Comparison of ENCODE assay signal across 15 mouse cellular contexts in genomic region chrX:167654806-167655495, GRCm38 (mm10).
DNase-seq lines count a peak whose midpoint lies in the region; ATAC-seq and TF ChIP-seq lines count a peak whose summit lies in the region.
"Had no signal": no experiment of that assay in that cellular context is flagged by ENCODE, and none has a peak within 500 bp of the region (broad histone marks: within the 10 kb centered on the region; RNA-seq: fewer than 3 reads in every experiment).

No protein-coding gene starts in this region.

- peaks cover 4% of the 10 kb centered on the region; the same call in 1 of the 2 replicates for H3K27me3 ChIP-seq in hindbrain, embryonic 16.5 days (replicated peaks; ENCODE audit: control insufficient read depth, insufficient read depth, low read length)
- H3K27me3 ChIP-seq in midbrain, postnatal 0 days (ENCODE audit: insufficient read depth, low read length) = 0 out of 2 replicates have a peak, but pooled peaks cover 4% of the 10 kb centered on the region
- no peaks in the 10 kb centered on the region for H3K27me3 ChIP-seq in liver, postnatal 0 days (ENCODE audit: insufficient read depth, low read length)
- H3K27me3 ChIP-seq: embryonic facial prominence, embryonic 12.5 days; heart, embryonic 12.5 days had no signal

- H3K9me3 ChIP-seq in hindbrain, embryonic 16.5 days (ENCODE audit: control insufficient read depth, low read length) = no peaks in the 10 kb centered on the region
- H3K9me3 ChIP-seq in midbrain, postnatal 0 days (ENCODE audit: low read length) = no peaks in the 10 kb centered on the region
- no peaks in the 10 kb centered on the region for H3K9me3 ChIP-seq in liver, postnatal 0 days (ENCODE audit: low read length)
- H3K9me3 ChIP-seq: embryonic facial prominence, embryonic 12.5 days; heart, embryonic 12.5 days; limb, embryonic 12.5 days had no signal

- TF ChIP-seq POLR2A in brain, embryonic 14.5 days (IDR thresholded peaks at IDR 0.05; ENCODE audit: borderline replicate concordance, extremely low read depth, insufficient read depth, insufficient read length, poor library complexity, severe bottlenecking) = no peak

- H3K4me1 ChIP-seq in hindbrain, embryonic 16.5 days (ENCODE audit: control insufficient read depth, insufficient read depth, low read depth, low read length) = no peaks in the 10 kb centered on the region
- no peaks in the 10 kb centered on the region for H3K4me1 ChIP-seq in midbrain, postnatal 0 days (ENCODE audit: insufficient read depth, low read length)
- H3K4me1 ChIP-seq in liver, postnatal 0 days (ENCODE audit: insufficient read depth) = no peaks in the 10 kb centered on the region
- H3K4me1 ChIP-seq: embryonic facial prominence, embryonic 12.5 days; heart, embryonic 12.5 days; limb, embryonic 12.5 days had no signal

- DNase-seq in brain, adult 2 months (ENCODE audit: low read depth, low spot score) = peak; percentile 4
- DNase-seq in brain, embryonic 14.5 days (ENCODE audit: low read depth) = peak; percentile 62
- peak; percentile 8 for DNase-seq in midbrain, postnatal 0 days (ENCODE audit: low spot score)
- DNase-seq in liver = no peak
- no peak for DNase-seq in liver, postnatal 0 days
- no peak for DNase-seq in spleen, postnatal 14 days (ENCODE audit: low spot score in 2 of 2)
- DNase-seq: gastrocnemius, postnatal 25 days; heart, postnatal 4 days; kidney, adult 18-20 months; lung, postnatal 4 days had no signal

- no peak overlapping the region for H3K4me3 ChIP-seq in hindbrain, embryonic 16.5 days (ENCODE audit: low read length)
- no peak overlapping the region for H3K4me3 ChIP-seq in midbrain, postnatal 0 days (ENCODE audit: low read depth, low read length)
- no peak overlapping the region for H3K4me3 ChIP-seq in liver, postnatal 0 days (ENCODE audit: low read depth, low read length)
- H3K4me3 ChIP-seq: embryonic facial prominence, embryonic 12.5 days; heart, embryonic 12.5 days; limb, embryonic 12.5 days; myocyte had no signal

- no peak overlapping the region for H3K27ac ChIP-seq in hindbrain, embryonic 16.5 days (ENCODE audit: low read depth, low read length)
- no peak overlapping the region for H3K27ac ChIP-seq in midbrain, postnatal 0 days (ENCODE audit: low read depth, low read length)
- no peak overlapping the region for H3K27ac ChIP-seq in liver, postnatal 0 days (ENCODE audit: low read depth)
- H3K27ac ChIP-seq: embryonic facial prominence, embryonic 12.5 days; limb, embryonic 12.5 days had no signal

- 0 out of 2 replicates have a peak, but pooled peaks have one; percentile 14 for ATAC-seq in hindbrain, embryonic 16.5 days
- ATAC-seq in midbrain, postnatal 0 days (ENCODE audit: low FRiP score) = no peak
- ATAC-seq in liver, postnatal 0 days = no peak

- TF ChIP-seq CTCF in brain, embryonic 14.5 days (IDR thresholded peaks at IDR 0.05; ENCODE audit: borderline replicate concordance, extremely low read depth, insufficient read depth, insufficient read length) = no peak
- no peak for TF ChIP-seq CTCF in midbrain, postnatal 0 days (IDR thresholded peaks at IDR 0.05)
- no peak for TF ChIP-seq CTCF in liver, postnatal 0 days (IDR thresholded peaks at IDR 0.05; ENCODE audit: low read depth)

- H3K9ac ChIP-seq in hindbrain, embryonic 16.5 days (ENCODE audit: low read depth, low read length) = no peak overlapping the region
- no peak overlapping the region for H3K9ac ChIP-seq in midbrain, postnatal 0 days (replicated peaks; ENCODE audit: low read length, poor library complexity, severe bottlenecking)
- no peak overlapping the region for H3K9ac ChIP-seq in liver, postnatal 0 days (replicated peaks)
- H3K9ac ChIP-seq: embryonic facial prominence, embryonic 12.5 days; heart, embryonic 12.5 days; limb, embryonic 12.5 days had no signal

- no peak for TF ChIP-seq EP300 in liver, postnatal 0 days (IDR thresholded peaks at IDR 0.05; ENCODE audit: low read depth)

- H3K36me3 ChIP-seq in hindbrain, embryonic 16.5 days (ENCODE audit: control insufficient read depth, insufficient read depth, low read length) = no peaks in the 10 kb centered on the region
- no peaks in the 10 kb centered on the region for H3K36me3 ChIP-seq in midbrain, postnatal 0 days (ENCODE audit: insufficient read depth, low read length)
- no peaks in the 10 kb centered on the region for H3K36me3 ChIP-seq in liver, postnatal 0 days (replicated peaks; ENCODE audit: insufficient read depth, low read length)
- H3K36me3 ChIP-seq: embryonic facial prominence, embryonic 12.5 days; heart, embryonic 12.5 days; limb, embryonic 12.5 days had no signal

- no peak overlapping the region for H3K4me2 ChIP-seq in hindbrain, embryonic 16.5 days (ENCODE audit: low read length)
- no peak overlapping the region for H3K4me2 ChIP-seq in midbrain, postnatal 0 days (ENCODE audit: low read depth, low read length, poor library complexity, severe bottlenecking)
- H3K4me2 ChIP-seq in liver, postnatal 0 days (ENCODE audit: low read depth, low read length) = no peak overlapping the region
- H3K4me2 ChIP-seq: embryonic facial prominence, embryonic 12.5 days; heart, embryonic 12.5 days; limb, embryonic 12.5 days had no signal

- 24% methylated on average over 5 of the region's 5 CpGs for WGBS in hindbrain, embryonic 16.5 days
- 33% methylated on average over 5 of the region's 5 CpGs for WGBS in midbrain, postnatal 0 days
- 52% methylated on average over 5 of the region's 5 CpGs for WGBS in liver, postnatal 0 days (ENCODE audit: insufficient replicate concordance)

Comparison
In these comparisons a context has a peak if more than half of its experiments do, and no peak if none do; other contexts are left out.
1. DNase-seq: peak in brain, adult 2 months (single experiment), brain, embryonic 14.5 days (single experiment) and midbrain, postnatal 0 days (single experiment); none in liver (single experiment), liver, postnatal 0 days (single experiment) and spleen, postnatal 14 days (0 of 2).